Mouse (Mus musculus) thymus, postnatal 14 days (tissue): ENCODE data around the gene 3110040M04Rik.

Experiments used
- DNase-seq: peaks from one replicate; pipeline ENCODE4 v3.0.0; 2021

Gene 3110040M04Rik

GRCm38 (mm10) chr1:151236141-151236930 lies 32.4 kb downstream of the 3110040M04Rik start:
- DNase-seq = no peak

- no peak for DNase-seq
Observed at GRCm38 (mm10) chr1:151237780-151238179, 33.9 kb downstream of the 3110040M04Rik start.

- DNase-seq = no peak
Observed at GRCm38 (mm10) chr1:151243332-151243731, 39.4 kb downstream of the 3110040M04Rik start.

GRCm38 (mm10) chr1:151244013-151244412 lies 40.1 kb downstream of the 3110040M04Rik start:
- no peak for DNase-seq

- no peak for DNase-seq
Observed at GRCm38 (mm10) chr1:151244761-151245160, 40.8 kb downstream of the 3110040M04Rik start.

- DNase-seq = no peak
Observed at GRCm38 (mm10) chr1:151245165-151245564, 41.2 kb downstream of the 3110040M04Rik start.

DNA sequence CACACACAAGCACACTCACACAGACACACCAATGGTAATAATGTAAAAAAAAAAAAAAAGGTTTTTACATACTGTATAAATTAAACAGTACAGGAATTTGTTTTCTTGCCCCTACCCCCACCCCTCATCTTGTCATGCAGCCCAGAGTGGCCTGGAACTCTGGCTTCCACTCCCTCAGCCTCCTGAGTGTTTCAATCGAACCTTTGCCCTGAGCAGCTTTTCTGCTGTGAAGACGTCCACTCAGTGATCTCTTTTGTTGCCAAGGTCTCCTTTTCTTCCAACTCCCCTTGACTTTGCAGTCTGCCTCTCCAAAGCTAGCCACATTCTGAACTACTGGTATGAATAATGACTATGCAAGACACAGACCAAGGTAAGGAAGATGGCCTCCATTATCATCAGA lies 41.9 kb downstream of the 3110040M04Rik start:
- no peak for DNase-seq

DNA sequence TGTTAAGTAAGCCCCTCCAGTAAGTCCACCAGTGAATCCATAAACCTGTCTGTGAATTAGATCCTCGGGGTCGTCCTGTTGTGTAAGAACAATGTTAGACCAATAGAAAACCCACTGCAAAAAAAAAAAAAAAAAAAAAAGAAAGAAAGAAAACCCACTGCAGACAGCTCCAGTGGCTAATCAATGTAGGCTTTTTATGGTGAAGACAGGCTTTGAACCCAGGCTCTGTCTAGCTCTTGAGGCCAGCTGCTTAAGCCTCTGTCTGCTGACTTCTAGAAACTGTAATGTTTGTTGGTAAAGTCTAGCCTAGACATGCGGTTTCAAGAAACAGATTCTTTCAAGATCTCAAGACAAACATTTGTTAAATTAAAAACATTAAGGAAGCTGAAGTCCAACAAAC lies 46.2 kb downstream of the 3110040M04Rik start:
- no peak for DNase-seq

DNA sequence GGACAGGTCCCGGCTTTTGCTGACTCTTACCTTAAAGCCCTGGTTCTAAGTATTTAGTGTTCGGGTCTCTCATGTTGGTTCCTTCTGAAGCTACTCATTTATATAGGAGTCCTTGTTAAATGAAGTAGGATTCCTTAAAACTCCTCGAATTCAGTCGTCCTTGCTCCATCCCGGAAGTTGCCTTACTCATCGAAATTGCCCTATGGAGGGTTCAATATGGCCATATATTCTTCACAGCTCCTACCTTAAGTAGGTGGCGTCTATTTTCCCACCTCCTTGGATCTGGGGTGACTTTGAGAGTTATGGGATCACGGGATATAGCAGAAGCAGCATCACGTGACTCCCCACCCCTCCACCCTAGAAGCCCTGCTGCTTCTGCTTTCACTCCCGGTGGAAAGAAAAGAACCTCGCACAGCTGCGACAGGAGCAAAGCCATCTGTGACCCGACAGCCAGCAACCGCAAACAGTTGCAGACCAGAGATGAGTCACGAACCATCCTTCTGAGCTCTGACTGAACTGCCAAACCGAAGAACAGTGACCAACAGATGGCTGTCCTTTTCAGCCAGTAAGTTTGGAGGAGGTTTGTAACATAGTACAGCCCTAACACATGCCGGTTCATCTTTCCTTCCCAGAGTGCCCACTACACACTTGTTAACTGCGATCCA lies 46.7 kb downstream of the 3110040M04Rik start:
- DNase-seq = peak; percentile 49

DNA sequence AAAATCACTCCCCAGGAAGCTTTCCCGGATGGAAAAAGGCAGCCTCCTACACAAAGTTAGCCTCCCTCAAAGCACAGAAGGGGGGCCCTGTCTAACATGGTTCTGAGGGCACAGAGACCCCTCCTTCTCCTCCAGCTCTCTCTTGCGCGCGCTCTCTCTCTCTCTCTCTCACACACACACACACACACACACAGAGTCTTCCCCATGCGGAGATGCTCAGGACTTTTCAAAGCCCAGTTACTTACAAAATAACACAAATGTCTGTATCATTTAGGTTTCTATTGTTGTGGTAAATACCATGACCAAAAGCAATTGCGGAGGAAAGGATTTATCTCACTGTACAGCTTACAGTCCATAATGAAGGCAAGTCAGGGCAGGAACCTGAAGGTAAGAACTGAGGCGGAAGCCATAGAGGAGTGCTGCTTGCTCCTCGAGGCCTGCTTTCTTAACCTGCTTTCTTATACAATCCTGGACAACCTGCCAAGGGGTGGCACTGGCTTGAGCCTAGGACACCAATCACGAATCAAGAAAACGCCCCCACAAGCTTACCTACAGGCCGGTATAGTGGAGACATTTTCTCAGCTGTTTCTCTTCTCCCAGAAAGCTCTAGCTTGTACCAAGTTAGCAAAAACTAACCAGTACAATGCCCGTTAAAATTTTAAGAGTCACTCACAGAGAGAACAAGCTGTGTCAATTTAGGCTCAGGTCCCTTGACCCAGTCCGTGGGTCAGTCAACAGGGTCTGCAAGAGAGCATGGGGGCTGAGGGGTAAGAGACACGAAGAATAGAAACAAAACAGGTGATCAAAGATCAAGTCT lies 47.5 kb downstream of the 3110040M04Rik start:
- DNase-seq = peak; percentile 16
